Mouse (Mus musculus) yolk sac, embryonic 10.5 days (tissue): ENCODE results near the gene Ndufb10.
A peak's percentile ranks its signal among the peaks of the same experiment; 100 is the strongest.

ENCODE experiments used
- DNase-seq: peaks from one replicate; pipeline ENCODE4 v3.0.0-alpha.2; 2017; ENCODE audit warnings: low spot score

The Ndufb10 gene

DNA sequence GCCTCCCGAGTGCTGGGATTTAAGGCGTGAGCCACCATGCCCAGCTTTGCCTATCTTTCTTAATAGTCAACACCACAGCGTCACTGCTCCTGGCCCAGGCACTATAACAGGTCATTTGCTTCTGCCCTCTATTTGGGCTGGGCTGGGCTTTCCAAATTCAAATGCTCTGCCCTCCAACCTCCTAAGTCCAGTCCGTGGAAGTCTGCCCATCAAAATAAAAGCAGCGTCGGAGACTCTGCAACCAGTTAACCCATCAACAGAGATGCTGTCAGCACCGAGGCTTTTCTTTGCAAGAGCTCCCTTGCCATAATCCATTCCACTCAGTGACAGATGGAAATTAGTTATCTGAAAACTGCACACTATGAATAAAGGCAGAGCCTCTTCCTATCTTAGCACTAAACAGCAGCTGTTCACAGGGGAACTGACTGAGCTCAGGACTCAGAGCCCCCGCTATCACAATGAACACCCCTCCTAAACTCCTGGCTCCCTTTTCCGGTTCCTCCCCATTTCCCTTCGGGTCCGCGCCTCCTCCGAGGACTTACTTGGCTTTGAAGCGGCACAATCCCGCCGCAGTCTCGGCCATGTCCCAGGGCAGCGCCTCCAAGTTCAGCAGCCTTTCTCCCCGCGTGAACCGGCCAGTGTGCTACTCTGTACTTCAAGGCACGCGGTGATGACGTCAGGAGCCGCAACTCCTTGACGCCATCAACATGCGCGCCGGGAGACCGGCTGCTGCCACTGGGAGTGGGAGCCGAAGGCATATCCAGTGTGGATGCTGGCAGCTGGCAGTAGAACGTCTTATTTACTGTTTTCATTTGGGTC, 17.1 kb downstream of the Ndufb10 start, which contains the start of gene Tbl3:
Gene Tbl3 (minus strand): TSS at position 679 of the 819 bp plus-strand sequence.
- DNase-seq: peak; percentile 91

DNA sequence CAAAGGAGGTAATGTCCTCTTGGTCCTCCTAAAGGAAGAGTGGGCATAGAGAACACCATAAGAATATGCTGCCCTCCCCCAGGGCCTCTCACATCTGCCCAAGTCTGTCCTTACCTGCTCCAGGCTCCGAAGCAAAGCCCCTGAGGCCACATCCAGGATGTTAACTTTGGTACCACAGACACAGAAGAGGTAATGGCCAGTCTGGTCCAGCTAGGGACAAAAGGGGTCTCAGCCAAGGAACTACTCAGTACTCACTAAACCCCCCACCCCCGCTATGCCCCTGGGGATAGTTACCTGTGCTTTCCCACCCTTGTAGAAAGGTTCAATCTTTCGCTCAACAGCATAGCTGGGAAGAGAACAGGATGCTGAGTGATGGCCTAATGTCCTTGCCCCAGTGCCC, 18.5 kb downstream of the Ndufb10 start:
- DNase-seq: no peak

DNA sequence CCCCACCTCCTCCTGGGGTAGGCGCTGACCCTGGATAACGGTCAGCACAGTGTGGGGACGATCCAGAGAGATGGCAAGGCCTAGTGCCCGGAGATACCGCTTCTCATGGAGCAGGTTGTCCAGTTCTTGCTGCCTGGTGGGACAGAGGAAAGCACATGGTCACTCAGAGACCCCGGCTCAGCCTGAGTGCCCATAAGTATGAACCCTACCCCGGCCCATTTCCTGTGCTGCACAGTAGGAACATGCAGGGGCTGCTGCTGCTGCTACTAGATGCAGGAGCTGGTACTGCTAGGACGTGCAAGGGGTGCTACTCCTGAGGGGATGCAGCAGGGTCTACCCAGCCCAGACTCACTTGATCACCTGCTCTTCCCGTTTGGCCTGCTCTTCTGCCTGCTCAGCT, 23.0 kb downstream of the Ndufb10 start:
- no peak for DNase-seq

GRCm38 (mm10) chr17:24699473-24699872, 24.8 kb downstream of the Ndufb10 start:
- no peak for DNase-seq

GRCm38 (mm10) chr17:24698715-24699114, 25.6 kb downstream of the Ndufb10 start:
- DNase-seq: no peak

DNA sequence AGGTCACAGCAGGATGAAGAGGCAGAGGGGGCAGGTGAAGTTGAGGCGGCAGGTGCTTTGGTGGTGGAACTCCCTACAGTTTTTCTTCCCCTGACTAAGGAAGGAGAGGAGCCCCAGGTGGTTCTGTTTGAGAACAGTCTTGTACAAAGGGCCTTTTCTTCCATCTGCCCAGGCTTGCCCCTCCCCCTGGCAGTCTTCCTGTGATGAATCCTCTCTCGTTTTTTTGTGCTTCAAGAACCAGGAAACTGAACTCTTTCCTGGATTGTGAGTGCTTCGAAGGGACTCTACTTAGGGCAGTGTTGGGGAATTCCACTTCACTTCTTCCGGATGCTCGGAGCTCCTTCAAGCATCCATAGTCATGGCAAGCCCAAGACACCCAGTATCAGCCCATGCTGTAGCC, 26.3 kb downstream of the Ndufb10 start:
- DNase-seq: no peak

DNA sequence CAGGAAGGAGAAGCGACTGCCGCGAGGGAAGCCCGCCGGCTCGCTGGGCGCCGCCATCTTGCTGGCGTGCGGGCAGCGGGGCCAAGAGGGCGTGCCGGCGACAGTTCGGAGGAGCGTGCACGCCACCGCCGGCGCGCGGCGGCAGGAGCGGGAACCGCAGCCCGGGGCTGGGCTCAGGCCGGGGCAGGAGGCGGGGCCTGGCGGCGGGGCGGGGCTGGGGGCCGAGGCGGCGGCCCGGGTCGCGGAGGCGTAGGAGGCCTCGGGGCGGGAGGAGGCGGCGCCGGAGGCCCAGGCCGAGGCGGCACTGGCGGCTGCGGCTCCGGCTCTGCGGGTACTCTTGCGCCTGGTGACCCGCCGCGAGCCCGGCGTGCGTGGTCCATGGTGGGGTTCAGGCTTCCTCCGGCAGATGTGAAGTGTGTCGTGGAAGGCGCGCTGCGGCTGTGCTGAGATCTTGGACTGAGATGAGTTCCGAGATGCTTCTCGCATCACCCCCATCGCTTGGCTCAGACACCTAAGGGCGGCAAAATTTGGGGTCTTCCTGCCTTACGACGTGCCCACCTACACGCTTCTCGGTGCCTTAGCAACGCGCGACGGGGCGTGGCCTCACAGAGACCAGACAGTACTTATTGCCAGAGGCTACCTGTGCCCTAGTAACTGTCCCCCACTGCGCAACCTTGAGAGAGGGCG, 28.1 kb downstream of the Ndufb10 start, which contains the start of the genes Gfer and Noxo1:
Gene Gfer (minus strand): TSS at position 146 of the 687 bp plus-strand sequence.
Gene Noxo1 (plus strand): TSS at position 224 of the 687 bp plus-strand sequence.
- DNase-seq: peak; percentile 87

DNA sequence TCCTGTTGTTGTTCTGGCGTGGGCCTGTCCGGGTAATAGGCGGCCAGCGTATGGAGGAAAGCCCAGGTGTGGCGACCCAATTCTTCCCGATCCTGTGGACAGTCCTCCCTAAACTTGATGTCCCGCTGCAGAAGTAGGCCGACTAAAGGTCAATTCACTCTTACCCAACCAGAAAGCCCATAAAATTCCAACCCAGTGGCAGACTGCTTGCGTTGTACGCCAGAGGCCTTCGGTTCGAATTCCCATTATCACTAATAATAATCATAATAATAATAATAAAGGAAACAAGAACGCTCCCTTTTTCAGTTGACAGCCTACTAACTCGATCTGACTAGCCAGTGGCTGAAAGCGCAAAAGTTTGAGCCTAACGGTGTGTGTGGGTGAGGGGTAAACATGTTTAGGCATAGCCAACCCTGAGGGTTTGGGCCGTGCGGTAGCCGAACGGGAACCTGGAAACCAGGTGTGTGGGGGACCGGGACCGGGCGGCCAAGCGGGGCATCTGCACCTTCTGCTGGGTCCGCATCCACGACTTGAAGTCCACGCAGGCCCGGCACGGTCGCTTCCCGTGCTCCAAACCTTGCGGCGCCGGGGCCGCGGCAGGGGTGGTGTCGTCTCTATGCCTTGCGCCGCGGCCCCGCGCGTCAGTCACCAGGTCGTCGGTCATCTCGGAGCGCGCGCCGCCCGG, 28.8 kb downstream of the Ndufb10 start:
- DNase-seq: no peak

DNA sequence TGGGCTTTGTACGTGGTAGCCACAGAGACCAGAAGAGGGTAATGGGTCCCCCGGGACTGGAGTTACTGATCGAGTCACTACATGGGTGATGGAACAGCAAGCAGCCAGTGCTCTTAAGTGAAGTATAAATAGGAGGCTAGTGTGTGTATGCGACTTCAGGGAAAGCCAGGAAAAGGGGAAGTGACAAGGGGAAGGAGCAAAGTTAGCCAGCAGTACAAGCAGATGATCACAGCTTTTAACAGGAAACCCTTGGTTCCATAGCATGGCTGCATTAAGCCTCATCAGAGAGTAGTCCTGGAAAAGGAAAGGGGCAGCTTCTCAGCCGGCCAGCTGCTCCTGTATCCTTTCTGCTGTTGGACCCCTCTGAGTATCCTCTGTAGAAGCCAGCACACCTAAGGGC, 31.9 kb downstream of the Ndufb10 start:
- no peak for DNase-seq

GRCm38 (mm10) chr17:24689251-24690081, 34.8 kb downstream of the Ndufb10 start, which contains the start of gene Syngr3:
Gene Syngr3, minus strand, starts transcription at chr17:24689955.
- DNase-seq: no peak

DNA sequence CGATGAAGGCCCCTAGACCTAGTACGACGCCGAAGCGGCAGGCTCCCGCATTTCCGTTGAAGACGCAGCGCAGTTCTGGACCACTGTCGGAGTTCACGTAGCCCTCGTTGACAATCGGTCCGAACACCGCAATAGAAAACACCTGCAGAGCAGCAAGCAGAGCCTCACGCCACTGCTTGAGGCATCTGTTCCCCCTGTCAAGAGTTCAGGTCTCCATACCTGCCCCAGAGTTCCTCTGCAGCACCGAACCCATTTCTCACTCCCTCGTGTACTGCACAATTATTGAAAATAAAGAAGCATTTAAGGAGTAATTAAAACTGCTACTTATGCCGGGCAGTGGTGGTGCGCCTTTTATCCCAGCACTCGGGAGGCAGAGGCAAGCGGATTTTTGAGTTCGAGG, 36.7 kb downstream of the Ndufb10 start:
- no peak for DNase-seq

GRCm38 (mm10) chr17:24687146-24687595, 37.1 kb downstream of the Ndufb10 start:
- DNase-seq: peak; percentile 71

DNA sequence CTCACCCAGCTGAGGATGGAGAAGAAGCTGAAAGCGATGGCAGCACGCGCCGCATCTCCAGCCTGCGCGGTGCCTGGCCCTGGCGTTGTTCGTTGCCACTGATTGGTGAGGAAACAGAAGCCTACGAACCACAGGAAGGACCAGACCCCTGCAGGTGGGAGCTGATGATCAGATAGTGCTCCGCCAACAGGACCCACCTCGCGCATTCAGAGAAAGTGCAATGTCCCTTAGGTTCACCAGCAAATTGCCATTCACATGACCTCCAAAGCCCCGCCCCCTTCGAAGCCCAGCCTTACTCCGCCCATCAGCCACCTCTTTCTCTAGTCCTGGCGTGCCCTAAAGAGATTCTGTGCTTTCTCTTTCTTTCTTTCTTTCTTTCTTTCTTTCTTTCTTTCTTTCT, 37.8 kb downstream of the Ndufb10 start:
- DNase-seq: peak; percentile 78

DNA sequence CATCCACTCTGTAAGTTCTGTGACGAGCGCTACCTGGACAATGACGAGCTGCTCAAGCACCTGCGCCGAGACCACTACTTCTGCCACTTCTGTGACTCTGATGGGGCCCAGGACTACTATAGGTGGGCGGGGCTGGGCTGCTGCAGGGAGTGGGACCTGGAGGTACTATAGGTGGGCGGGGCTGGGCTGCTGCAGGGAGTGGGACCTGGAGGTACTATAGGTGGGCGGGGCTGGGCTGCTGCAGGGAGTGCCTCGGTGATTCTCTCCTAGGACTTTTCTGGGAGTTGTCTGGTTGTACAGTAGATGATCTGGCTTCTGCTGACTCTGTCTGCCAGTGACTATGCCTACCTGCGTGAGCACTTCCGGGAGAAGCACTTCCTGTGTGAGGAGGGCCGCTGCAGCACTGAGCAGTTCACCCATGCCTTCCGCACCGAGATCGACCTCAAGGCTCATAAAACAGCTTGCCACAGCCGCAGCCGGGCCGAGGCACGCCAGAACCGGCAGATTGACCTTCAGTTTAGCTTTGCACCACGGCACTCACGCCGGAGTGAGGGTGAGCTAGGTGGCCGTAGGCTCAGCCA, 46.7 kb downstream of the Ndufb10 start:
- DNase-seq: no peak

- DNase-seq: no peak
These were observed 47.4 kb downstream of the Ndufb10 start for GRCm38 (mm10) chr17:24676877-24677276.

DNA sequence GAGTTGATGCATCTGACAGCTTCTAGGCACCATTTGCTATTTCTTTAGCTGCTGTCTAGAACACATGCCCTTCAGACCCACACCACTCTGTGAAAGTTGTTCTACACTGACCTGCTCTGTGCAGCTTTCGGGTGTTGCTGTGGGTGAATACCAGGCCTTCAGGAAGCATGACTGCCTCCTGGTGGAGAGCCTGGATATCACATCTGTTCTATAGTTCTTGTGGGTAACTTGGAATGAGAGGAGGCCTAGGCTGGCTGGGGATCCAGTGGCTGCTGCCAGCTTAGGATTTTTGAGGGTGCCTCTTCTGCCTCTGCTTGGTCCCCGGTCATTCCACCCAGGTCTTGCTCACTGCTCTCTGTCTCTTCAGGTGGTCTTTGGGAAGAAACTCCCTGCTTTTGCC, 48.1 kb downstream of the Ndufb10 start:
- DNase-seq: no peak

- no peak for DNase-seq
These were observed 50.0 kb downstream of the Ndufb10 start for GRCm38 (mm10) chr17:24674277-24674676.

DNA sequence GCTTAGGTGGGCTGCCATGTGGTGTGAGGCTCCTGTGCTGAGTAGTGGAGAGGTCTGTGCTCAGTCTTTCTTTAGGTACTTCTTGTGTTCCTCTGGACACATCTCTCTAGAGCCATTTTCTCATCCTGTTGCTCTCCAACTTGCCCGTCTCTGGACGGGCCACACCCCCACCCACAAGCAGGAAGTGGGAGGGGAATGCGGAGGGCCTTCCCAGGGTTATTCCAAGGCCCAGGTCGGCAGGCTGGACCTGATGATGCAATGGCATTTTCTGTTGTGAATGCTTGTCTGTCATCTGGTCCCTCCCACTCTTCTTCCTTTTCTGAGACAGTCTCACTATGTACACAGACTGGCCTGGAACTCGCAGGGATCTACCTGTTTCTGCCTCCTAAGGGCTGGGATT, 52.1 kb downstream of the Ndufb10 start:
- DNase-seq: peak; percentile 85
